Mouse (Mus musculus) layer of hippocampus, adult 11-12 months (tissue): ENCODE measurements at regions not wholly inside any gene's neighbourhood (a gene's known extent, or its start where the extent isn't known, plus 50 kb on each side); places are given as distances from the start of the nearest gene placed in this dataset.

Experiments
- DNase-seq: peaks from one replicate; pipeline ENCODE4 v3.0.0; 2022; ENCODE audit warnings: low spot score

- DNase-seq, result no peak
Measured at GRCm38 (mm10) chr6:81733527-81733926, 189.9 kb upstream of the Gcfc2 start.

- peak; percentile 40 for DNase-seq
Measured at GRCm38 (mm10) chr6:81738466-81738865, 185.0 kb upstream of the Gcfc2 start.

- DNase-seq, result no peak
Measured at GRCm38 (mm10) chr6:81749681-81750080, 173.8 kb upstream of the Gcfc2 start.

- no peak for DNase-seq
Measured at GRCm38 (mm10) chr6:81751631-81752030, 171.8 kb upstream of the Gcfc2 start.

GRCm38 (mm10) chr6:81756242-81756641 is 167.2 kb upstream of the Gcfc2 start:
- no peak for DNase-seq

- no peak for DNase-seq
Measured at GRCm38 (mm10) chr6:81758876-81759275, 164.6 kb upstream of the Gcfc2 start.

- peak; percentile 53 for DNase-seq
Measured at GRCm38 (mm10) chr6:81760181-81760580, 163.3 kb upstream of the Gcfc2 start.

GRCm38 (mm10) chr6:81765831-81766230 is 157.6 kb upstream of the Gcfc2 start:
- no peak for DNase-seq

- DNase-seq, result no peak
Measured at GRCm38 (mm10) chr6:81766800-81767199, 156.7 kb upstream of the Gcfc2 start.

GRCm38 (mm10) chr6:81768669-81769537 is 154.6 kb upstream of the Gcfc2 start:
- peak; percentile 54 for DNase-seq

- no peak for DNase-seq
Measured at GRCm38 (mm10) chr6:81770301-81770700, 153.2 kb upstream of the Gcfc2 start.

- DNase-seq, result no peak
Measured at GRCm38 (mm10) chr6:81771862-81772261, 151.6 kb upstream of the Gcfc2 start.

GRCm38 (mm10) chr6:81782131-81782530 is 141.3 kb upstream of the Gcfc2 start:
- DNase-seq, result no peak

GRCm38 (mm10) chr6:81782815-81783435 is 140.5 kb upstream of the Gcfc2 start:
- DNase-seq, result no peak

GRCm38 (mm10) chr6:81795281-81795680 is 128.2 kb upstream of the Gcfc2 start:
- DNase-seq, result no peak

- DNase-seq, result no peak
Measured at GRCm38 (mm10) chr6:81800822-81801221, 122.6 kb upstream of the Gcfc2 start.

- no peak for DNase-seq
Measured at GRCm38 (mm10) chr6:81801804-81802203, 121.7 kb upstream of the Gcfc2 start.

GRCm38 (mm10) chr6:81805942-81806341 is 117.5 kb upstream of the Gcfc2 start:
- DNase-seq, result no peak

- no peak for DNase-seq
Measured at GRCm38 (mm10) chr6:81808712-81809111, 114.8 kb upstream of the Gcfc2 start.

GRCm38 (mm10) chr6:81815248-81815961 is 108.1 kb upstream of the Gcfc2 start:
- DNase-seq, result peak; percentile 75

GRCm38 (mm10) chr6:81815962-81816338 is 107.5 kb upstream of the Gcfc2 start:
- peak; percentile 16 for DNase-seq

GRCm38 (mm10) chr6:81817050-81817827 is 106.2 kb upstream of the Gcfc2 start:
- DNase-seq, result peak; percentile 82
